Mouse (Mus musculus): Measurements from ENCODE around the gene Palld.

Gene Palld

GRCm38 (mm10) chr8:61902521-61902920 is at the start of gene Palld:
TSS of gene Palld (minus strand) at chr8:61902690.
- DNase-seq (ENCODE audit: low read depth, low spot score), result no peak

GRCm38 (mm10) chr8:61937576-61937975 is 35.1 kb upstream of the Palld start:
- no peak for DNase-seq (ENCODE audit: low read depth, low spot score)

GRCm38 (mm10) chr8:61933243-61933642 is 30.8 kb upstream of the Palld start:
- DNase-seq (ENCODE audit: low read depth, low spot score), result no peak

- DNase-seq (ENCODE audit: low read depth, low spot score), result peak; percentile 40
Measured at GRCm38 (mm10) chr8:61927777-61928494, 25.4 kb upstream of the Palld start, which contains the start of gene Ddx60. TSS of gene Ddx60 (plus strand) at chr8:61928087.

GRCm38 (mm10) chr8:61924518-61924917 is 22.0 kb upstream of the Palld start:
- DNase-seq (ENCODE audit: low read depth, low spot score), result no peak

GRCm38 (mm10) chr8:61921454-61922054 is 19.1 kb upstream of the Palld start:
- DNase-seq (ENCODE audit: low read depth, low spot score), result no peak

GRCm38 (mm10) chr8:61920389-61920788 is 17.9 kb upstream of the Palld start:
- DNase-seq (ENCODE audit: low read depth, low spot score), result no peak

- DNase-seq (ENCODE audit: low read depth, low spot score), result no peak
Measured at GRCm38 (mm10) chr8:61919145-61919788, 16.8 kb upstream of the Palld start.

GRCm38 (mm10) chr8:61917287-61917686 is 14.8 kb upstream of the Palld start:
- DNase-seq (ENCODE audit: low read depth, low spot score), result no peak

- no peak for DNase-seq (ENCODE audit: low read depth, low spot score)
Measured at GRCm38 (mm10) chr8:61913957-61914356, 11.5 kb upstream of the Palld start.

GRCm38 (mm10) chr8:61912817-61913216 is 10.3 kb upstream of the Palld start:
- no peak for DNase-seq (ENCODE audit: low read depth, low spot score)

- no peak for DNase-seq (ENCODE audit: low read depth, low spot score)
Measured at GRCm38 (mm10) chr8:61909313-61909712, 6.8 kb upstream of the Palld start.

- peak; percentile 12 for DNase-seq (ENCODE audit: low read depth, low spot score)
Measured at GRCm38 (mm10) chr8:61908303-61909215, 6.1 kb upstream of the Palld start.

- no peak for DNase-seq (ENCODE audit: low read depth, low spot score)
Measured at GRCm38 (mm10) chr8:61901028-61901717, 1.3 kb downstream of the Palld start.

GRCm38 (mm10) chr8:61897402-61897801 is 5.1 kb downstream of the Palld start:
- no peak for DNase-seq (ENCODE audit: low read depth, low spot score)

- DNase-seq (ENCODE audit: low read depth, low spot score), result no peak
Measured at GRCm38 (mm10) chr8:61896742-61897141, 5.7 kb downstream of the Palld start.

- peak; percentile 13 for DNase-seq (ENCODE audit: low read depth, low spot score)
Measured at GRCm38 (mm10) chr8:61894062-61894461, 8.4 kb downstream of the Palld start.

- DNase-seq (ENCODE audit: low read depth, low spot score), result no peak
Measured at GRCm38 (mm10) chr8:61877607-61878006, 24.9 kb downstream of the Palld start.

- DNase-seq (ENCODE audit: low read depth, low spot score), result peak; percentile 34
Measured at GRCm38 (mm10) chr8:61875290-61875689, 27.2 kb downstream of the Palld start.

- no peak for DNase-seq (ENCODE audit: low read depth, low spot score)
Measured at GRCm38 (mm10) chr8:61873994-61874393, 28.5 kb downstream of the Palld start.

- DNase-seq (ENCODE audit: low read depth, low spot score), result no peak
Measured at GRCm38 (mm10) chr8:61868481-61868880, 34.0 kb downstream of the Palld start.

Measured in telencephalon, adult 2 months (tissue).